Mouse (Mus musculus): Measurements from ENCODE around the gene Carmil1. TPM values are rescaled to one million over a fixed set of nuclear protein-coding genes. Genes with fewer than 3 reads are reported as not detected.
"Not testable (repeated sequence)": the region's sequence is repeated elsewhere in the genome, so short reads cannot be mapped to it uniquely, and the experiment has no call there.

Gene Carmil1
- total RNA-seq, 1 experiment from 2014 or later: 2.7 TPM

DNA sequence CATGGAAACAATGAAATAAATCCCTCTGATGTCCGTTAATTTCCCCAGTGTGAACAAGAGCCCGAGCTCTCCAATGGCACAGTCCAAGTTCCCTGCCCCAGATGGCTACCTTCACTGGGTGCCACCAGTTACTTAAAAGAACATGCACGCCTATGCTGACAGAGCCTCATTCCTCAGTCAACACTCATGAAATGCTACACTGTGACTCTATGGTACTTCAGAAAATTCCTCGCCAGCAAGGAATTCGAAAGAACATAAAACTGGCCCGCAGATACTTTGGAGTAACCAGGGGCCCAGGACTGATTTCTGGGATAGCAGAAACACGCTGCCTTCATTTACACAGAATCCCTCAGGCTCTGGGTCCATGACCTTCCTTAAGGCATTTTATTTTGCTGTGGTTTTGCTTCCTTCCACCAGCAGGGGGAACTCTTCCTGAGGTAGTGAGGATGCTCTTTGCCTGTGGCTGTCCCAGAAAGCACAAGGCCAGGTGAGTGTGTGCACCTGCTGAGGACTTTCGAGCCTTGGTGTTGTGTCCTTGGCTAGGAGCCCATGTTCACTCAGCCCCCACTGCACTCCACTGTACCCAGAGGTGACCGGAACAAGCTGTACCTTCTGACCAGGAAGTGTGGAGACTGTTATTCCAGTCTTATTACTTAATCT, 167.8 kb downstream of the Carmil1 start:
- peak; percentile 81 for ATAC-seq (replicated peaks; ENCODE audit: low read depth, poor library complexity, severe bottlenecking)

GRCm38 (mm10) chr13:24110329-24110728, 170.3 kb downstream of the Carmil1 start:
- ATAC-seq (replicated peaks; ENCODE audit: low read depth, poor library complexity, severe bottlenecking): no peak

GRCm38 (mm10) chr13:24108282-24108681, 172.3 kb downstream of the Carmil1 start:
- no peak for ATAC-seq (replicated peaks; ENCODE audit: low read depth, poor library complexity, severe bottlenecking)

GRCm38 (mm10) chr13:24107058-24107457, 173.5 kb downstream of the Carmil1 start:
- ATAC-seq (replicated peaks; ENCODE audit: low read depth, poor library complexity, severe bottlenecking): no peak

DNA sequence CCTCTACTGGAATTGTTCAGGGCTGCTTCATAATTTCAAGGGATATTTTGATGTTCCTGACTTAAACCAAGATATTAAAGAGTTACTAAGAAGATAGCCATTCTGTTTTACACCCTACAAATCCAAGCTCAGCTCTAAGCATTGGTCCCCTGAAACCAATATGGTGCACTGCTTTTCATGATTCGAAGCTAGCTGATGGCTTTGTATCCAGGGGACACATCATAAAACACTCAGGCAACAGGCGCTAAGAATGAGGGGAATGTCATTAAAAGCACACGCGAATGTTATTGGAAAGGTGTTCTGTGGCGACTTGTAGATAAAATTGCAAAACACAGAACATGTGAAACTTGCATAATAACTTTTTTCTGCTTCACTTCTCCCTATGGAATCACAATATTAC, 174.8 kb downstream of the Carmil1 start:
- no peak for ATAC-seq (replicated peaks; ENCODE audit: low read depth, poor library complexity, severe bottlenecking)

- ATAC-seq (replicated peaks; ENCODE audit: low read depth, poor library complexity, severe bottlenecking): peak; percentile 65
Observed at GRCm38 (mm10) chr13:24105340-24105669, 175.3 kb downstream of the Carmil1 start.

DNA sequence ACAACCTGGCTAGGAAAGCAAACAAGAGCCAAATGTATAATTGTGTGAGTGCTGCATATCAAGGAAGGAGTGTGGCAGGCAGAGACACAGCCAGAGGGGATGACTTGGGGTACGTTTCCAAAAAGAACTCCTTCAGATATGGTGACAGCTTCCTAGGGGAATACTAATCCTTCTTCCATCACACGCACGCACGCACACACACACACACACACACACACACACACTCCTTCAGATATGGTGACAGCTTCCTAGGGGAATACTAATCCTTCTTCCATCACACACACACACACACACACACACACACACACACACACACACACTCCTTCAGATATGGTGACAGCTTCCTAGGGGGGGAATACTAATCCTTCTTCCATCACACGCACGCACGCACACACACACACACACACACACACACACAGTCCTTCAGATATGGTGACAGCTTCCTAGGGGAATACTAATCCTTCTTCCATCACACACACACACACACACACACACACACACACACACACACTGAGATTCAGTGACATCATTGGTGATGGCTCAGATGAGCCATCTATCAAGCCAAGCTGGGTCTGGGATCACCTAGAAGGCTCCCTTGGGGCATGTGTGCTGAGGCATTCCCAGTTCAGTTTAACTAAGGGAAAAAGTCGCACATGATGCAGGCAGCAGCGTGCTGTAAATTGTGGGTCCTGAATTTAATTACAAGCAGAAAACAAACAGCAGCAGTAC, 175.8 kb downstream of the Carmil1 start:
- ATAC-seq (replicated peaks; ENCODE audit: low read depth, poor library complexity, severe bottlenecking): not testable (repeated sequence)

- ATAC-seq (replicated peaks; ENCODE audit: low read depth, poor library complexity, severe bottlenecking): peak; percentile 67
Observed at GRCm38 (mm10) chr13:24104016-24104415, 176.6 kb downstream of the Carmil1 start.

DNA sequence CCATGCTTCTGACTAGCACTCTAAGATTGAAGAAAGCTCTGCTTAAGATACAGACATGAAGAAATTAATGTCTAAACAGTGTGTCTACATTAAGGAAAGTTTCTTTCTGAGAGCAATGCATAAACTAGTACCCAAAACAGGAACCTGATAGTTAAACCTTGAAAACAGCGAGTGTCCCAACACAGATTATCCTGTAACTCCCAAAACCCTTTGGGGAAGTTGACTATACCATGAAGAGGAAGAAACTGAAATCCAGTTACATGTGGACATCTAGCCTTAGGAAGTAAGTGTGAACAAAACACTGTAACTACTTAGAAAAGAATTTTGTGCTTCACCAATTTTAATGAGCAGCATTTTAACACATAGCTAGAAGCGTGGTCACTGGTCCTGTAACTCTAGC, 177.4 kb downstream of the Carmil1 start:
- no peak for ATAC-seq (replicated peaks; ENCODE audit: low read depth, poor library complexity, severe bottlenecking)

DNA sequence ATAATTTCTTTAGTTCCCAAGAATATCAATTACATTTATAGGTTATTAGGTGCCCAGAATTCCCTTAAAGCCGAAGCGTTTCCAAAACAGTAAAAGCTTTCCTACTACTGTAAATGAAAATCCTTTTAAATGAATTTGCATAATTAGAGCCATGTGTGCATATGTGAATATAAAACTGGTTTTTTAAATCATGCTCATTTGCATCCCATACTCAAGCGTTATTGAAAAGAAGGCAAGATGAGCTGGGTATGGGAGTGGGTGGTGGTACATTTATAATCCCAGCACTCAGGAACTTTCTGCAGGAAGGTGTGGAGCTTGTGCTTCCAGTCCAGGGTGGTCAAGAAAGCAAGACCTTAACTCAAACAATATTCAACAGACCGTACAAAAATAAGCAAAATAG, 178.3 kb downstream of the Carmil1 start:
- no peak for ATAC-seq (replicated peaks; ENCODE audit: low read depth, poor library complexity, severe bottlenecking)

DNA sequence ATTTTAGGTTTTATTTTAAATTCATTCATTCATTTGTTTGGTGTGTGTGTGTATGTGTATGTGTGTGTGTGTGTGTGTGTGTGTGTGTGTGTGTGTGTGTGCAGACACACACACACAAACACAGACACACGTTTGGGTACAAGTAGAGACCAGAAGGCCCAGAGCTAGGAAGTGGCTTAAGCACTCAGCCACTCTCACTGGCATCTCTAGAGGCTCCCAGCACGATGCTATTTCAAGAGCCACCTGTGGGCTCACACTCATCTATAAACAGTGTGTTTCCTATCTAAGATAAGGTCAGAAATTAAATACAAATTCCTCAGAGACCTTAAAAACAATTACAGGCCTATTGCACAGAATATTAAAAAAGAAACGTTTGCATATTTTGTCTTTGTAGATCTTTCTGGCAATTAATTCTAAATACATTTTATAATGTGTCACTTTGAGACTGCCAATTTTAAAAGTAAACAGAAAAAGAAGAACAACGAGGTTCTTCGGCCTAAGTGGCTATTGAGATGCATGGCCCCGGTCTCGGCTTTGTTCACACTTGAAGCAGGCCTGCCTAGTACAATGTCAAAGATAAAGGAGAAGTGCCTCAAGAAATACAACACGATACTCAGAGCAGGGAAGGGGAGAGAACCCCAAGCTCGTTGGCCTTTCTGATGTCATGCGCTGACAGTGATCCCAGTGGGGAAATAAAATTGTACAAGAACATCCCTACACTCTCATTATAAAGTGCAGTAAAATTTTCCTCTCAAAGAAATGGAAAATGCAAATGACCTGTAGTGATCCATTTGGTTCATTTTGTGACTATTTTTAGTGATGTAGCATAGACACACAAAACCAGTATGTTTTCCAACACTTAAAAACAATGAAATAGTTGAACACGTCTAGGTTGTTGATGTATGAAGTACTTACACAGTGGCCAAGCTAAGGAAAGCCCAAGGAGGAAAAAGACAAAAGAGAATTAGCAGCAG, 179.2 kb downstream of the Carmil1 start:
- no peak for ATAC-seq (replicated peaks; ENCODE audit: low read depth, poor library complexity, severe bottlenecking)

DNA sequence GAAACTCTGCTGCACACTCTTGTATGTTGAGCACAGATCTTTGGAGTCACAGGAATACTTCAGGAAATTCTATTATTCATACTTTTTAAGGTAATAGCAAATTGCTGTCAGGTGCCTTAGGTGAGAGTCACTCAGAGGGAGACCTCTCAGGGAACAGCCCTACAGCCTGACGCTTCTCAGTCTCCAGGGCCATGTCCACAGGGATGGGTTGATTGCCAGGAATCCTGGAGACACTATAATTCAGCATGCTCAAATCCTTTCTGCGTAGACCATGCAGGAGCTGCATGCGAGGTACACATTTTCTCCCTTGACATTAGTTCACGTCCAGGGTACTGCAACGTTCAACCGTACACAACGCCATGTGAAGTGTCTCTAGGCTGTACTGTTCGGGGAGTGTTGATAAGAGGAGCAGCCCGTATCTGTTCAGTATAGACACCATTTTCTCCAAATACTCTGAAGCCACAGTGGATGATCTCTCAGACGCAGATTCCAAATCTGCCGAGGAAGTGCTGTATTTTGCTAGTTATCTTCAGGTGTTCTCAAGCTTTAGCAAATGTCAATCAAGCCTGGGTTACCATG, 180.0 kb downstream of the Carmil1 start:
- no peak for ATAC-seq (replicated peaks; ENCODE audit: low read depth, poor library complexity, severe bottlenecking)

GRCm38 (mm10) chr13:24096573-24096972, 184.0 kb downstream of the Carmil1 start:
- no peak for ATAC-seq (replicated peaks; ENCODE audit: low read depth, poor library complexity, severe bottlenecking)

GRCm38 (mm10) chr13:24094825-24095547, 185.6 kb downstream of the Carmil1 start:
- ATAC-seq (replicated peaks; ENCODE audit: low read depth, poor library complexity, severe bottlenecking): peak; percentile 89

GRCm38 (mm10) chr13:24093108-24093507, 187.5 kb downstream of the Carmil1 start:
- no peak for ATAC-seq (replicated peaks; ENCODE audit: low read depth, poor library complexity, severe bottlenecking)

DNA sequence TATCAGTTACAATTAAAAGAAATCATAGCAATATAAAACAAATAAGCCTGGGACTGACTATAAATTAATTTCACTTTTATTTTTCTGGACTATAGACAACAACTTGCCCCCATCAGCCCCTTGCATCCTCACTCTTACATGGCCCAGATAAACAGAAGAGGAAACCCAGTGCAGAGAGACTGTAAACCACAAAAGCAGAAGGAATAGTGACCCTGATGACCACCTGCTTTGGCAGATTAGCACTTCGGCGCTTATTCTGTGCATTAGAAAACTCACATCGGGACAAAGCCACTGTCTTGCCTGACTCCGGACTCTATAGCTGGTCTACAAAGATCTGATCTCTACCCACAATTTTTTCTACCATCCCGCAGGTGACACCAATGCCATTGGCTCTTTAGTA, 188.5 kb downstream of the Carmil1 start:
- ATAC-seq (replicated peaks; ENCODE audit: low read depth, poor library complexity, severe bottlenecking): peak; percentile 74

- no peak for ATAC-seq (replicated peaks; ENCODE audit: low read depth, poor library complexity, severe bottlenecking)
Observed at GRCm38 (mm10) chr13:24082153-24082552, 198.4 kb downstream of the Carmil1 start.

DNA sequence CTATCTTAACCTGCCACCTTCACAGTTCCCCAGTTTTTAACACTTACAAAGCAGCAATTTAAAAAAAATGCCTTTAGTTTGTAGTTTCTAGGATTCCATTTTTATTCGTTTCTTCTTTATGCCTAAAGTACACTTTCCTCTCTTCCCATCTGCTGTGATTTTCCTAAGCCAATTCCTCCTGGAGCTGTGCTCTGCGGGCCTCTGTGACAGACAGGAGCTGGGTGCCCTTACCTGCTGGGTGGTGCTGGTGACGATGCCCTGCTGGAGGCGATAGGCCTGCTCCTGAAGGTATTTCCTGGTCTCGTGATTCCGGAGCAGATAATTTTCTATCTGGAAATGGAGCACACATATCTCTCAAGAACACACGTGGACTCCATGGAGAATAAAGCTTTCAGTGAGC, 198.9 kb downstream of the Carmil1 start:
- no peak for ATAC-seq (replicated peaks; ENCODE audit: low read depth, poor library complexity, severe bottlenecking)

GRCm38 (mm10) chr13:24072588-24072987, 208.0 kb downstream of the Carmil1 start:
- no peak for ATAC-seq (replicated peaks; ENCODE audit: low read depth, poor library complexity, severe bottlenecking)

DNA sequence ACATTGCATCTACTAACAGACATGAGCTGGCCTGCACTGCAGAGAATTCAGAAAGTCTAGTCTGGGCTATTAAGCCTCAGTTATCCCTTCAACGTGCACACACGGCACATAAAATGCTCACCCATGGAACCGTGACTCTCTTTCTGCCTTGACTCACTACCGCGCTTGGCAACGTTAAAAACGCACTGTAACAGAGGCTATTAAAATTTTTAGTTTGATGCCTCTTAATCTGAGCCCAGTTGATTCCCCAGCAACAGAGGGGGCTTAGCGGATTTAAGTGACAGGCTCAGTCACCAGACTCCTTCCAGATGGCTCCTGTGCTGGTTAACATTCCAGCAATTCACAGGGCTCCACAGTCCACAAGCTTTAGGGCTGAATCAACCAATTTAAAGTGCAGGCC, 213.0 kb downstream of the Carmil1 start:
- no peak for ATAC-seq (replicated peaks; ENCODE audit: low read depth, poor library complexity, severe bottlenecking)
